Comparison of ENCODE assay signal across 11 mouse cellular contexts in genomic region chr11:61674151-61674838, GRCm38 (mm10). TPM values are rescaled to one million over a fixed set of nuclear protein-coding genes. Genes with fewer than 3 reads are reported as not detected.
DNase-seq lines count a peak whose midpoint lies in the region; ATAC-seq lines count a peak whose summit lies in the region.
"Had no signal": no experiment of that assay in that cellular context is flagged by ENCODE, and none has a peak within 500 bp of the region (broad histone marks: within the 10 kb centered on the region; RNA-seq: fewer than 3 reads in every experiment).

No protein-coding gene starts in this region.

- H3K27ac ChIP-seq in kidney, embryonic 16.5 days (ENCODE audit: low read length), result no peak overlapping the region
- no peak overlapping the region for H3K27ac ChIP-seq in forebrain, embryonic 15.5 days (replicated peaks)
- no peak overlapping the region for H3K27ac ChIP-seq in limb, embryonic 13.5 days
- H3K27ac ChIP-seq in stomach, embryonic 16.5 days (ENCODE audit: low read length), result no peak overlapping the region
- H3K27ac ChIP-seq: heart, embryonic 15.5 days had no signal

- no peak overlapping the region for H3K4me3 ChIP-seq in kidney, embryonic 16.5 days (ENCODE audit: low read length)
- H3K4me3 ChIP-seq in forebrain, embryonic 15.5 days, result no peak overlapping the region
- H3K4me3 ChIP-seq in limb, embryonic 13.5 days, result no peak overlapping the region
- no peak overlapping the region for H3K4me3 ChIP-seq in stomach, embryonic 16.5 days (replicated peaks; ENCODE audit: low read length)
- H3K4me3 ChIP-seq: heart, embryonic 15.5 days; megakaryocyte, embryonic 14.5 days had no signal

- no peaks in the 10 kb centered on the region for H3K36me3 ChIP-seq in kidney, embryonic 16.5 days (ENCODE audit: insufficient read depth, low read length)
- no peaks in the 10 kb centered on the region for H3K36me3 ChIP-seq in forebrain, embryonic 15.5 days
- H3K36me3 ChIP-seq in limb, embryonic 13.5 days, result no peaks in the 10 kb centered on the region
- H3K36me3 ChIP-seq in stomach, embryonic 16.5 days (ENCODE audit: control insufficient read depth, insufficient read depth, low read length), result no peaks in the 10 kb centered on the region
- H3K36me3 ChIP-seq: heart, embryonic 15.5 days had no signal

- 22% methylated on average over 19 of the region's 19 CpGs for WGBS in kidney, embryonic 16.5 days
- 28% methylated on average over 19 of the region's 19 CpGs for WGBS in forebrain, embryonic 15.5 days
- 22% methylated on average over 19 of the region's 19 CpGs for WGBS in limb, embryonic 13.5 days
- WGBS in stomach, embryonic 16.5 days, result 38% methylated on average over 19 of the region's 19 CpGs

- peak; percentile 49; the same call in 1 of the 2 replicates for ATAC-seq in kidney, embryonic 16.5 days (ENCODE audit: low FRiP score, low TSS enrichment)
- 0 out of 2 replicates have a peak, but pooled peaks have one; percentile 35 for ATAC-seq in forebrain, embryonic 15.5 days (replicated peaks)
- no peak for ATAC-seq in limb, embryonic 13.5 days (ENCODE audit: low FRiP score, low read depth)
- ATAC-seq in stomach, embryonic 16.5 days (ENCODE audit: insufficient read depth, low FRiP score), result peak; percentile 14; the same call in 1 of the 2 replicates

- H3K4me1 ChIP-seq in kidney, embryonic 16.5 days (ENCODE audit: insufficient read depth, low read length), result peaks cover 14% of the 10 kb centered on the region
- peaks cover 3% of the 10 kb centered on the region; the same call in 1 of the 2 replicates for H3K4me1 ChIP-seq in forebrain, embryonic 15.5 days
- peaks cover 33% of the 10 kb centered on the region for H3K4me1 ChIP-seq in limb, embryonic 13.5 days
- H3K4me1 ChIP-seq in stomach, embryonic 16.5 days (ENCODE audit: control insufficient read depth, insufficient read depth, low read length), result peaks cover 13% of the 10 kb centered on the region

- H3K9ac ChIP-seq in kidney, embryonic 16.5 days (replicated peaks; ENCODE audit: low read length), result no peak overlapping the region
- no peak overlapping the region for H3K9ac ChIP-seq in forebrain, embryonic 15.5 days (replicated peaks)
- H3K9ac ChIP-seq in limb, embryonic 13.5 days, result 0 out of 2 replicates have a peak overlapping the region, but pooled peaks have one; percentile 2
- H3K9ac ChIP-seq in stomach, embryonic 16.5 days (ENCODE audit: low read length), result no peak overlapping the region
- H3K9ac ChIP-seq: heart, embryonic 15.5 days had no signal

- H3K9me3 ChIP-seq in kidney, embryonic 16.5 days (ENCODE audit: low read length), result no peaks in the 10 kb centered on the region
- no peaks in the 10 kb centered on the region for H3K9me3 ChIP-seq in forebrain, embryonic 15.5 days
- no peaks in the 10 kb centered on the region for H3K9me3 ChIP-seq in limb, embryonic 13.5 days
- no peaks in the 10 kb centered on the region for H3K9me3 ChIP-seq in stomach, embryonic 16.5 days (replicated peaks; ENCODE audit: control insufficient read depth, low read length)
- H3K9me3 ChIP-seq: heart, embryonic 15.5 days; megakaryocyte, embryonic 14.5 days had no signal

- no peak for DNase-seq in kidney, postnatal 4 days
- DNase-seq in spleen, postnatal 4 days (ENCODE audit: low spot score in 2 of 2), result no peak
- DNase-seq in layer of hippocampus, adult 18-20 months (ENCODE audit: low spot score in 2 of 2), result no peak
- DNase-seq in cerebellum, adult 18-20 months, result no peak

- 0 out of 2 replicates have a peak overlapping the region, but pooled peaks have one; percentile 6 for H3K4me2 ChIP-seq in kidney, embryonic 16.5 days (replicated peaks; ENCODE audit: low read depth, low read length)
- H3K4me2 ChIP-seq in forebrain, embryonic 15.5 days (replicated peaks), result no peak overlapping the region
- peak overlapping the region; percentile 42 for H3K4me2 ChIP-seq in limb, embryonic 13.5 days (replicated peaks)
- H3K4me2 ChIP-seq in stomach, embryonic 16.5 days (ENCODE audit: low read depth, low read length), result no peak overlapping the region
- H3K4me2 ChIP-seq: heart, embryonic 15.5 days had no signal

- peaks cover 3% of the 10 kb centered on the region; the same call in 1 of the 2 replicates for H3K27me3 ChIP-seq in kidney, embryonic 16.5 days (ENCODE audit: insufficient read depth, low read length)
- H3K27me3 ChIP-seq in forebrain, embryonic 15.5 days, result no peaks in the 10 kb centered on the region
- H3K27me3 ChIP-seq in limb, embryonic 13.5 days, result 0 out of 2 replicates have a peak, but pooled peaks cover 4% of the 10 kb centered on the region
- H3K27me3 ChIP-seq in stomach, embryonic 16.5 days (ENCODE audit: control insufficient read depth, insufficient read depth, low read length), result no peaks in the 10 kb centered on the region

RNA-seq across cellular contexts. Expression of gene Fam83g, which starts 9.6 kb away (rescaled TPM):
- 3.0 and 3.1 TPM in 2 replicates for polyA plus RNA-seq in kidney, embryonic 16.5 days (2015; fragmentation: Nextera tagmentation; extraction: Ambion mirVana)
- polyA plus RNA-seq in forebrain, embryonic 15.5 days (2015; fragmentation: Nextera tagmentation; extraction: Ambion mirVana), result 0.20 and 0.51 TPM in 2 replicates
- 2.2 and 2.3 TPM in 2 replicates for polyA plus RNA-seq in limb, embryonic 13.5 days (2015; fragmentation: Nextera tagmentation; extraction: Ambion mirVana)
- 6.1 and 6.6 TPM in 2 replicates for polyA plus RNA-seq in stomach, embryonic 16.5 days (2015; fragmentation: Nextera tagmentation; extraction: Ambion mirVana)
- total RNA-seq in layer of hippocampus, adult 18-20 months (2021), result under 1 TPM in 1 of 2 experiments, not detected in 1; 0.07 TPM

RNA-seq across cellular contexts. Expression of gene Grap, which starts 21.2 kb away (rescaled TPM):
- 13.6 and 16.3 TPM in 2 replicates for polyA plus RNA-seq in kidney, embryonic 16.5 days (2015; fragmentation: Nextera tagmentation; extraction: Ambion mirVana)
- 8.0 and 9.1 TPM in 2 replicates for polyA plus RNA-seq in forebrain, embryonic 15.5 days (2015; fragmentation: Nextera tagmentation; extraction: Ambion mirVana)
- polyA plus RNA-seq in limb, embryonic 13.5 days (2015; fragmentation: Nextera tagmentation; extraction: Ambion mirVana), result 6.8 and 7.0 TPM in 2 replicates
- polyA plus RNA-seq in stomach, embryonic 16.5 days (2015; fragmentation: Nextera tagmentation; extraction: Ambion mirVana), result 8.6 and 9.2 TPM in 2 replicates
- total RNA-seq in layer of hippocampus, adult 18-20 months (2021), result 1 to 10 TPM; 3.8 to 4.5 TPM

RNA-seq across cellular contexts. Expression of gene Slc5a10, which starts 46.3 kb away (rescaled TPM):
- 0.80 and 1.1 TPM in 2 replicates for polyA plus RNA-seq in kidney, embryonic 16.5 days (2015; fragmentation: Nextera tagmentation; extraction: Ambion mirVana)
- polyA plus RNA-seq in forebrain, embryonic 15.5 days (2015; fragmentation: Nextera tagmentation; extraction: Ambion mirVana), result not detected in 2 replicates
- 0.08 TPM in 1 of 2 replicates, not detected in the other for polyA plus RNA-seq in limb, embryonic 13.5 days (2015; fragmentation: Nextera tagmentation; extraction: Ambion mirVana)
- not detected in 2 replicates for polyA plus RNA-seq in stomach, embryonic 16.5 days (2015; fragmentation: Nextera tagmentation; extraction: Ambion mirVana)
- under 1 TPM; 0.36 to 0.37 TPM for total RNA-seq in layer of hippocampus, adult 18-20 months (2021)
- total RNA-seq: left cerebral cortex, postnatal 10 days had no signal
- polyA plus RNA-seq: heart, embryonic 15.5 days had no signal

Comparison
In these comparisons a context has a peak if more than half of its experiments do, and no peak if none do; other contexts are left out.
1. H3K4me2 ChIP-seq: peak in kidney, embryonic 16.5 days (single experiment) and limb, embryonic 13.5 days (single experiment); none in forebrain, embryonic 15.5 days (single experiment) and stomach, embryonic 16.5 days (single experiment).